Mouse (Mus musculus): ENCODE measurements at regions not wholly inside any gene's neighbourhood (a gene's known extent, or its start where the extent isn't known, plus 50 kb on each side); places are given as distances from the start of the nearest gene placed in this dataset.

DNA sequence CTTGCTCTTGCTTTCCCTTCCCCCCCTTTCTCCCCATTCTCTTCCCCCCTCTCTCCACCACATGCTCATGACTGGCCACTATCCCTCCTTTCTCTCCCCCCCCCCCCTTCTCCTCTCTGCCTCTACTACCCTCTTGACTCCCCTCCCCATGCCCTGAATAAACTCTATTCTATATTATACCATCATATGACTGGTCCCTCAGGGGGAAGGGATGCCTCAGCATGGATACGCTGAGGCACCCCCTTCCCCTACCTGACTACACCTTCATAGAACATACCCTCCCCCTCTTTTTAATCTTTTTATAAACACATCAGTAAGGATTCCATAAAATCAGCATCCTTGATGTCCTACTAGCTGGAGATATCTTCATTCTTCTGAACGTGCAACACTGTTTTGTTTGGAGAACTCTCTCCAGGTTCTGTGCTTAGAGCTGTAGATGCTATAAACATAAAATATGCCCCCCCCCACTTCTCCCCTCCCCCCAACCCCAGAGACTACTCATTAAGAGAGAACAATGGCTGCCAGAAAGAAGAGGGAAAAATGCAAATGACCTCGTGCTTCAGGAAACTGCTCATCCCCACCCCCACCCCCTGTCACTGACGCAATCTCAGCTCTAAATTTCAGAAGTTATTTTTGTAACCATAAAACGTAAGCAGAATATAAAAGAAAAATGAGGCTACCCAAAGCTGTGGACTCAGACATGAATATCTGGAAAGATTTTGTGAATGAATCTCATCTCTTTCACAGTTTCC lies 102.3 kb downstream of the Pja2 start:
- no peak for DNase-seq (ENCODE audit: low read depth, low spot score)

DNA sequence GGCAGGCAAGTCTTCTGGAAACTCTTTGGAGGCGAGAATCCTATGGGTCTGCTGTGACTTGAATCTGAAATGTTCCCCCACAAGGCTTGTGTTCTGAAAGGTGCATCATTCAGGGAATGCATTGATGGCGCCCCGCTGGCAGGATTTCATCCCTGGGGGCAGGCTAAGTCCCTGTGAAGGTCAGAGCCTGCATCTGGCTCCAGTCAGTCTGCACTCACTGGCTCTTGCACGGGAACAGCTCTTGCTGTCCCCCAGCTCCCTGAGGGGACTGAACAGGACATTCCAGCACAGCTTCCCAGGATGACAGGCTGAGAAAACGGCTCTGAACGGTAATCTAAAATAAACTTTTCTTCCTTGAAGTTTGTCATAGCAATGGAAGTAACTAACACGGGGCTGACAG lies 117.1 kb downstream of the Pja2 start:
- DNase-seq (ENCODE audit: low read depth, low spot score): no peak

DNA sequence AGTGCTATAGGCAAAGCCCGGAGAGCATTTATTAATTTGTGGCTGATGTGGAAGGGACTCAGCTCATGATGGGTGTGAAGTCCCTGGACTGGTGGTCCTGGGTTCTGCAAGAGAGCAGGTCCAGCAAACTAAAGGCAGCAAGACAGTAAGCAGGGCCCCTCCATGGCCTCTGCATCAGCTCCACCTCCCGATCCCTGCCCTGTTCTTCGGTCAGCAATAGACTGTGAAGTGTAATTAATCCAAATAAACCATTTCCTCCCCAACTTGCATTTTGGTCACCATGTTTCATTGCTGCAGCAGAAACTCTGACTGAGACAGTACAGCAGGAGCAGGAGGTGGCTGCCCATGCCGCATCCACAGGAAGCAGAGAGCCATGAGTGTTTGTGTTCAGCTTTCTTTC lies 118.5 kb downstream of the Pja2 start:
- no peak for DNase-seq (ENCODE audit: low read depth, low spot score)

DNA sequence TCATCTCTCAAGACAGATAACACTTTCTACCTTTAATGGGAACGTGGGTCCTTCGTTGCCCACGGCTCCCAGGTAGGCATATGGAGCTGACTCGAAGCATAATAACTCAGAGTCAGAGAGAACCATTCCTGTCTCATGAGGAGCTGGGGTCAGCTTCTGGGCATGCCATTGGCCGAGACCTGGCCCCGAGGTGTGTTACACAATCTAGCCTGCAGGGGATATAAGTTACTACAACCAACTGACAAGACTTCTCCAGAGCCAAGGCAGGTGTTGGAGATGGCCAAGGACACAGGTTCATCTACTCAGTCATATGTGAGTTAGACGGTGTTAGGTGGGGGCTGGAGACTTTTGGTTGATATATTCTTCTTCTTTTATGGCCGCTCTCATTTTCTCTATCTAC lies 120.4 kb downstream of the Pja2 start:
- DNase-seq (ENCODE audit: low read depth, low spot score): no peak

DNA sequence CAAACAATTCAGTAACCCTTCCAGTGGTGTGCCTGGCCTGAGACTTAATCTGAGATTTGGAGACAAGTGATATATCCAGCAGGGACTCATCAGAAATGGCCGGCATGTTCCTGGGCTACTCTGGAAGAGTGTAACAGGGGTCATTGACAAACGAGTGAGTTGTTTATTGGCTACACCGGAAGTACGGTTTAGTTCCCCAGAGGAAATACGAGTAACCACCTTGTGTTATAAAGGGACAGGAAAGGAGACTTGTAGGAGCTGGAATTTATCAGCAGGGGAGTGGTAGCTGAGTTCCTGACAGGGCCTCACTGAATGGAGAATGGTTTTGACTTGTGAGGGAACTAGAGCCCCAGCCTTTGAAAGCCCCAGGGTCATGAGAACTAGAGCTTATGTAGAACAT lies 121.3 kb downstream of the Pja2 start:
- no peak for DNase-seq (ENCODE audit: low read depth, low spot score)

DNA sequence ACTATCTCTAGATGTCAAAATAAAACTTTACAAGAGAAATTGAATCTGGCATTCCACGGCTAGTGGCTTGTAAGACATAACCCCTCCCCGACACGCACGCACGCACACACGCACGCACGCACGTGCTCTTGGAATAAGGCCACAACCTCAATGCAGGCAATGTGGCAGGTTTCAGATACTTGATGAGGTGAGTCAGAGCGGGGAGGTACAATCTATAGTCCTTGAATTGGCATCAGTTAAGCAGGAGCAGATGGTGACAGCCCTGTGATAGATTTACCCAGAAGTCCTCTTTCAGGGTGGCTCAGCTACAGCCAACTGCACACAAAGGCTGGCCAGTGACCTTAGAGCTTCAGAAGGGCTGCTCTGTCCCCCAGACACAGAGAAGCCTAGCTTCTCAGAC lies 122.1 kb downstream of the Pja2 start:
- peak; percentile 43 for DNase-seq (ENCODE audit: low read depth, low spot score)

DNA sequence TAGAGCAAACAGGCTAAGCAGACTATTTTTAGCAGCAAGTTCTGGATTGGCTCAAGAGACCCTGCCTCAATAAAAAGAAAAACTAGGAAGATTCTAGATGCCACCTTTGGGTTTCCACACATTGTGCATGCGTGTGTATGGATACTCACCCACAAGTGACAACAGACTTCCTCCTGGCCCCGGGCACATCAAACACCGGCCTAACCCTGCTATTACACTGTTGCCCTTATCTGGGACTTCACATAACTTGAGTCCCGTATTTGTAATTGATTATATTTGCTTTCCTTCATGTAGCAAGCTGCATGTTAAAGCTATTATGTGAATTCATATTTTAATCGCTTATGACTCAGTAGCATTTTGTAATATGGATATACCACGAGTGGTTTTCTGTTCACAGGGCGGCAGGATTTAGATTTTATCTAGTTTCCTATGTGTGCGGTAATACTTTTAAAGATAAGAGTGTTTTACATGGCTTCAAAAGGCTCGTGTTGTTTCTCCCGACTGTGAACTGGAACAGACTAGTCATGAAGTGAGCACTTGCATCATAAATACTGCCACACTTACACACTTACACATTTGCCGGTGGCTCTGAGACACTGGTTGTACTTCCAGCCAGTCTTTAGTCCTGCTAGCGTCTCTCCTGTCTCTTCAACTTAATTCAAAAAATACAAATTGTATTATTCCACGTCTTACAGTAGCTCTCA lies 123.4 kb downstream of the Pja2 start:
- no peak for DNase-seq (ENCODE audit: low read depth, low spot score)

DNA sequence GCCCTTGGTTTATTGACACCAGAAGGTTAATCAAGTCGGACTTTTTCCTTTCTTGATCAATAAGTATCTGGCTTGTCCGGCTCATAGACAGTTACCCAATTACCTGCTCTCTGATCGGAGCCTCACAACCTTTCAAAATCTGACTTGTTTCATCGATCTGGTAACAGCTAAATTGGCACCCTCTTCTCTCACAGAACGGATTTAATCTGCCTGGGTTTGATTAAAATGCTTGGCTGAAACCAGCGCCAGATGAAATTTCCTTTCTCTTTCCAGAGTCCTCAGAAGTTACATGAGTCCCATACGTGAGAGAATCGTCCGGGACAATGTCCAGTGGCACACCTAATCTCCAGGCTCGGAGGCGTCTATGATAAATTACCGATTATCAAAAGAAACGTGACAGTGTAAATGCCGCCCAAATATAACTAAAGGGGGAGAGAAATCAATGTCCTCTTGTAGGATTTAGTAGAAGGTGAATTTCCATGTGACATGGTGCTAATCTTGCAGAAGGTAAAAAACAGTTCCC lies 125.5 kb downstream of the Pja2 start:
- no peak for DNase-seq (ENCODE audit: low read depth, low spot score)

DNA sequence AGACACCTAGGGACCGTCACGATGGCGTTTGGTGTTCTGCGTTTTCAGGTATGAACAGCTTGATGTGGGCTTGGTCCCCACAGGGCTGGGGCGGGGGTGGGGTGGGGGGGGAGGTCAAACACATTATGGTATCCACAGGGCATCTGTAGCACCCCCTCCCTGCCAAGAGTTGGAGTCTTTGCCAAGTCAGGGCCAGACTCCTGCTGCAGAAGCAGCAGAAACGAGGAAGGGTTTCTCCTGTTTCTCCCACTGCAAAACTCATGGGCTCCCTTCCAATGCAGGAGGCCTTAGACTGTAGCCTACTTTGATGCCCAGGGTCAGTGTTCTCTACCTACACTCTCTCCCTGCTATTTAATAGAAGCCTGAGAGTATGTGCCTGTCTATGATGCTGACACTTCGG lies 128.1 kb downstream of the Pja2 start:
- DNase-seq (ENCODE audit: low read depth, low spot score): no peak

DNA sequence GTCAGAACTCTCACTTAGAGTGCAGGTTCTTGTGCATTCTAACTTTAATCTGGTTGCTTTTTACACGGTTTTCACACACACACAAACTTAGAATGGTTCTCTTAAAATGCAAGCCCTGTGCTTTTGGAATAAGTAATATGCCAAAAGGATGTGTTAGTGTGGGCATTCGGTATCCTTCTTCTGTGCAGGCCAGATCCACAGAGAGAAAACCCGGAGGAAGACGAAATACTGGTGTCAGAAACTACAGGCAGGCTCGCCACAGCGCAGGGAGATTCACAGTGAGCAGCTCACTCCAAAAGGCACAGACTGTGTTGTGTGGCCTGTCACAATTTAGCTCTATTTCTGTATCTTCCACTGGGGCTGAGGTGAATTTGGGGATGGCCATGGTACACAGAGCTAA lies 129.5 kb downstream of the Pja2 start:
- DNase-seq (ENCODE audit: low read depth, low spot score): no peak

DNA sequence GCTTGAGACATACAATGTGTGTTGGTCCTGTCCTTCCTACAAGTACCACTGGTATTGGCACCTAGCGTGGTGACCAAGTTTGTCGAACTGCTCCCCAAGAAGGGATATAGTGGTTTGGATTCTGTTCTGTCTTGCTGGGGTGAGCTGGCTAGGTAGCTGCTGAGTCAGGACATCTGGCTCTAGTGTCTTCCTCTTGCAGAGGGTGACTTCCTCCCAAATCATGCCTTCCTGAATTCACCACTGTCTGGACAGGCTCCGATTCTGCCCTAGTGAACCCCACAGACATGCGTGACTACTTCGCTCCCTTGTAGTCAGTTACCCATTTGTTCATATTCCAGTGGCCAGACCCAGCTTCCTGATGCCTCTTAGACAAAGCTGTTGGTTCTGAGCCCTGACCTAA lies 130.1 kb downstream of the Pja2 start:
- DNase-seq (ENCODE audit: low read depth, low spot score): no peak

DNA sequence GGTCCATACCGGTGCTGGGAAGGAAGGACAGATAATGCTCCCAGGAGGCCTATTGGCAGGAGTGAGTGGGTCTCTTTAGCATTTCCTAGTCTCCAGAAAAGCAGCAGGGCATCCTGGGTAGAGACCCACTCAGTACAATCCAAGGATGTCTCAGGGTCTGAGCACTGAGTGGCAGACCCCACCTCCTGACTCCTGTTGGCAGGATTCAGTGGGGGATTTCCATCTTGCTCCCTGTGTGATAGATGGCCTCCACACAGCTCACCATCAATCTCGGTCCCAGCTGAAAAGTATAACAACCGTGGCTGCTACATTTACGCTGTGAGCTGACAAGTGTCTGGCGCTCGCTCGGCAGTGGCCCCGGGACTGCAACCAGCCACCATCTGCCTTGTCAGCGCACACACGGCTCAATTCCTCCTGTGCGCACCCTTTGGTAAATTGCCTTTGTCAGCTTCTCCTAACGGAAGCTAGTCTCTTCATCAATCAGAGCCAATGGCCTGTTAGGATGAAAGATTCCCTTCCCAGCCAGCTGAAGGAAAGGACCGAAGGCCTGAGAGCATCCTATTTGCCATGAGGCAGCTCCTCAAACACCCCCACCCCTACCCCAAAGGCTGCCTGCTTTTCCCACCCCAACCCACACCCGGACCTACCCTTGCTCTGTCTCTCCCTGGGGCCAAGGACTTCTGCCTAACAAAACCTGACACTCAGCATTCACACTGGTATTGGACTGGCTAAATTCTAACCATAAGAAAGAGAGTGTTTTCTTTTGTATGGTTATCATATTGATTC lies 131.4 kb downstream of the Pja2 start:
- DNase-seq (ENCODE audit: low read depth, low spot score): no peak

DNA sequence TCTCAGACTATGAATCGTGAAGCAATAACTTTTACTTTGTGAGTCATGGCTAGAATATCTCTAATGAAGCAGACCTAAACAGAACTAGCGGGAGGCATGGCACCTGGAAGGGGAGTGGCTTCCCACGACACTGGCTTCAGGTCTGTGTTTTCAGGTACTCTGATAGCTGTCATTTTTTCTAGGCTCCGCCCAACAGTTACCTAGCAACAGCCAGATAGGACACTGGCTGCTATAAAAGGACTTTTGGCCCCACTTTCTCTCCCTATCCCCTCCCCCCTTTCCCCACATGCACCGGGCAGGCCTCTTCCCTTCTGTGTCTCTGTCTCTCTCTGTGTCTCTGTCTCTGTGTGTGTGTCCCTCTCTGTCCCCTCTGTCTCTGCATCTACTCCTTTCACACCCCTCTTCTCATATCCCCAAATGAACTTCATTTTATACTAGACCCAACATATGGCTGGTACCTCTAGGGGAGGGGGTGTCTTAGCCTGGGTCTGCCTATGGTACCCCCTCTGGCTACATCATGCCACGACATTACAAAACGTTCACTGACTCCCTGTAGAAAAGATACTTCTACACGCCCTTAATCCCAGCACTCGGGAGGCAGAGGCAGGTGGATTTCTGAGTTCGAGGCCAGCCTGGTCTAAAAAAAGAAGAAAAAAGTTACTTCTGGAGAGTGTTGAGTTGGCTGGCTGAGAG lies 132.3 kb downstream of the Pja2 start:
- no peak for DNase-seq (ENCODE audit: low read depth, low spot score)

DNA sequence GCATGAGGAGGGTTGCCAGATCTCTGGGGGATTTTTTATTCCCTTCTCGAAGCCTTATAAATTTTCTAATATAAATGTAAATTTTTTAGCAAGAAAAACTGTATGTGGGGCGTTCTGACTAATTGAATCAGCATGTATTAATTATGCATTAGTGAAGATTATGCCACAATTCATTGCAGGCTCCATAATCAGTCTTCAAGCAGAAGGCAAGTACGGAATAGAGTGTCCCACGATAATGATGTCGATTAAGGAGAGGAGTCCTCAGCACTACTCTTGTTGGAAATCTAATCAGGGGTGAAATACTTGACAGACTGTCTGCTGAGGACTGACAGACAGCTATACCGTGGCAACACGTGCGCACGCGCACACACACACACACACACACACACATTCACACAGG lies 135.3 kb downstream of the Pja2 start:
- DNase-seq (ENCODE audit: low read depth, low spot score): no peak

DNA sequence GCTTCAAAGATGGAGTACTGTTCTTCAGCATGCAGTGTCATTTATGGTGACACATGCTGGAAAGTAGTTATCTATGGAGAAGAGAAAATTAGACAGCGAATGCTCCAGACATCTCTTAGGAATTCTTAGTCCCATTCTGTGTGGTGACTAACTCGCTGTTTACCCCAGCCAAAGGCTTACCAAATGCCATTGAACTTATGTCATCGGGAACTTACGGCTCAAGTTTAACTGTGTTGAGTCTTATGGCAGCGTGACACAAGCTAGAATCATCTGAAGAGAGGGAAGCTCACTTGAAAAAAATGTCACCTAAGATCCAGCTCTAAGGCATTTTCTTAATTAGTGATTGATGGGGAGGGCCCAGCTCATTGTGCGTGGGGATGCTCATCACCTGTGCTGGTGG lies 138.7 kb downstream of the Pja2 start:
- peak; percentile 97 for DNase-seq (ENCODE audit: low read depth, low spot score)

Data from 3T3-L1 (cell line).